Mouse (Mus musculus): ENCODE data around the gene Polr2m.
A peak's percentile ranks its signal among the peaks of the same experiment; 100 is the strongest.
"Not testable (repeated sequence)": the region's sequence is repeated elsewhere in the genome, so short reads cannot be mapped to it uniquely, and the experiment has no call there.

Polr2m gene

GRCm38 (mm10) chr9:71485475-71486094 is at the start of gene Polr2m:
Polr2m (minus strand) TSS chr9:71485935.
- peak; percentile 96 to 97 for DNase-seq

GRCm38 (mm10) chr9:71535036-71535435 is 49.3 kb upstream of the Polr2m start:
- DNase-seq = no peak

GRCm38 (mm10) chr9:71529960-71530359 is 44.2 kb upstream of the Polr2m start:
- DNase-seq = peak in 1 of 2 experiments; percentile 8

GRCm38 (mm10) chr9:71527438-71527837 is 41.7 kb upstream of the Polr2m start:
- no peak for DNase-seq

- no peak for DNase-seq
Measured at GRCm38 (mm10) chr9:71523901-71524300, 38.2 kb upstream of the Polr2m start.

- no peak for DNase-seq
Measured at GRCm38 (mm10) chr9:71519836-71520235, 34.1 kb upstream of the Polr2m start.

- DNase-seq = no peak
Measured at GRCm38 (mm10) chr9:71517487-71517886, 31.8 kb upstream of the Polr2m start.

- peak; percentile 73 to 84 for DNase-seq
Measured at GRCm38 (mm10) chr9:71515862-71516261, 30.1 kb upstream of the Polr2m start.

GRCm38 (mm10) chr9:71513566-71513965 is 27.8 kb upstream of the Polr2m start:
- no peak for DNase-seq

GRCm38 (mm10) chr9:71512899-71513298 is 27.2 kb upstream of the Polr2m start:
- DNase-seq = no peak

GRCm38 (mm10) chr9:71498391-71499182 is 12.9 kb upstream of the Polr2m start:
- DNase-seq = peak in 1 of 2 experiments; percentile 36

- DNase-seq = peak; percentile 56 to 81
Measured at GRCm38 (mm10) chr9:71496637-71497036, 10.9 kb upstream of the Polr2m start.

- no peak for DNase-seq
Measured at GRCm38 (mm10) chr9:71493771-71494170, 8.0 kb upstream of the Polr2m start.

GRCm38 (mm10) chr9:71492296-71493025 is 6.7 kb upstream of the Polr2m start:
- peak in 1 of 2 experiments; percentile 44 for DNase-seq

- no peak for DNase-seq
Measured at GRCm38 (mm10) chr9:71490076-71490475, 4.3 kb upstream of the Polr2m start.

GRCm38 (mm10) chr9:71486127-71486526 is 392 bp upstream of the Polr2m start:
- DNase-seq = no peak

GRCm38 (mm10) chr9:71484871-71485474 is 762 bp downstream of the Polr2m start:
- no peak for DNase-seq

- DNase-seq = not testable (repeated sequence)
Measured at GRCm38 (mm10) chr9:71483872-71484271, 1.9 kb downstream of the Polr2m start.

GRCm38 (mm10) chr9:71480305-71480704 is 5.4 kb downstream of the Polr2m start:
- DNase-seq = no peak

- no peak for DNase-seq
Measured at GRCm38 (mm10) chr9:71479413-71479812, 6.3 kb downstream of the Polr2m start.

GRCm38 (mm10) chr9:71478596-71478995 is 7.1 kb downstream of the Polr2m start:
- no peak for DNase-seq

GRCm38 (mm10) chr9:71476601-71477000 is 9.1 kb downstream of the Polr2m start:
- no peak for DNase-seq

- DNase-seq = no peak
Measured at GRCm38 (mm10) chr9:71475536-71475935, 10.2 kb downstream of the Polr2m start.

All from kidney, postnatal 25 days (tissue).